Mouse (Mus musculus) brain, adult 2 months (tissue): ENCODE measurements around the gene Pgr15l.

Experiments
- DNase-seq: peaks from one replicate; pipeline ENCODE4 v3.0.0; 2011; ENCODE audit warnings: low read depth, low spot score

The Pgr15l gene

GRCm38 (mm10) chrX:97072369-97072768, at the start of gene Pgr15l:
TSS of gene Pgr15l (plus strand) at chrX:97072596.
- no peak for DNase-seq

DNA sequence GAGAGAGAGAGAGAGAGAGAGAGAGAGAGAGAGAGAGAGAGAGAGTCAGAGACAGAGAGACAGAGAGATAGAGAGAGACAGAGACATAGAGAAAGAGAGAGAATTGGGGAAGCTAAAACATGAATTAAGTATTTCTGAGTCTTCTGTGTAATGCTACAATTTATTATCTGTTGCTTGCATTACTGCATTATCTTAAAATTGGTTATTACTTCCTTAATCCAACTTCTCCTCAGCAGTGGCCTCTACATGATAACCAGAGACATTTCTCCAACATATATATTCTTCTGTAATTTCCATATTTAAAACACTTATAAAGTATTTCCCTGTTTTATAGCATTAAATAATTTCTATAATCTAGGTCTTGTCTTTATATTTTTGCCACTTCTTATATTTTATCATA, 44.9 kb upstream of the Pgr15l start:
- DNase-seq: no peak

- peak; percentile 11 for DNase-seq
Measured at GRCm38 (mm10) chrX:97069816-97070215, 2.6 kb upstream of the Pgr15l start.
